Mouse (Mus musculus): ENCODE measurements around the gene Prdx3. TPM values are rescaled to one million over a fixed set of nuclear protein-coding genes. Genes with fewer than 3 reads are reported as not detected.

Gene Prdx3
- 102 and 110 TPM in 2 replicates for polyA plus RNA-seq (2012; rRNA removed)

- Histone ChIP-seq H3K36me3 (ENCODE audit: control insufficient read depth, insufficient read depth, low read length) (peaks cover 8% of the 10 kb centered on the region), H3K4me1 (replicated peaks; ENCODE audit: control insufficient read depth, insufficient read depth, low read length) (peaks cover 7% of the 10 kb centered on the region), H3K4me3 (ENCODE audit: control insufficient read depth, insufficient read depth, low read length) (peak within 1 kb of the TSS; percentile 70), H3K27me3 (ENCODE audit: control insufficient read depth, insufficient read depth, low read length) (no peaks in the 10 kb centered on the region), H3K27ac (ENCODE audit: control insufficient read depth, insufficient read depth, low read length) (no peak within 1 kb of the TSS)
- TF ChIP-seq CTCF (IDR thresholded peaks at IDR 0.05; ENCODE audit: borderline replicate concordance, control insufficient read depth, extremely low read depth, insufficient read depth, low read length, poor library complexity) (no peak), POLR2A (IDR thresholded peaks at IDR 0.05; ENCODE audit: control insufficient read depth, extremely low read depth, insufficient read depth, low read length, poor library complexity) (peak; percentile 63)
- WGBS, result under 1% methylated on average over 28 of the region's 28 CpGs
- DNase-seq, result peak; percentile 99
These were observed at the start of gene Prdx3 for GRCm38 (mm10) chr19:60874064-60874694. Prdx3 (minus strand) TSS chr19:60874556.

- DNase-seq, result no peak
- no peak for TF ChIP-seq POLR2A (IDR thresholded peaks at IDR 0.05; ENCODE audit: control insufficient read depth, extremely low read depth, insufficient read depth, low read length, poor library complexity)
- TF ChIP-seq CTCF (IDR thresholded peaks at IDR 0.05; ENCODE audit: borderline replicate concordance, control insufficient read depth, extremely low read depth, insufficient read depth, low read length, poor library complexity), result no peak
- H3K4me3 ChIP-seq (ENCODE audit: control insufficient read depth, insufficient read depth, low read length), result no peak overlapping the region
- no peak overlapping the region for H3K27ac ChIP-seq (ENCODE audit: control insufficient read depth, insufficient read depth, low read length)
- WGBS, result 92% methylated on average over 6 of the region's 6 CpGs
- no peaks in the 10 kb centered on the region for H3K4me1 ChIP-seq (replicated peaks; ENCODE audit: control insufficient read depth, insufficient read depth, low read length)
- H3K27me3 ChIP-seq (ENCODE audit: control insufficient read depth, insufficient read depth, low read length), result no peaks in the 10 kb centered on the region
- no peaks in the 10 kb centered on the region for H3K36me3 ChIP-seq (ENCODE audit: control insufficient read depth, insufficient read depth, low read length)
These were observed 42.7 kb upstream of the Prdx3 start for GRCm38 (mm10) chr19:60916869-60917570.

GRCm38 (mm10) chr19:60915862-60916261, 41.5 kb upstream of the Prdx3 start:
- TF ChIP-seq CTCF (IDR thresholded peaks at IDR 0.05; ENCODE audit: borderline replicate concordance, control insufficient read depth, extremely low read depth, insufficient read depth, low read length, poor library complexity) (no peak), POLR2A (IDR thresholded peaks at IDR 0.05; ENCODE audit: control insufficient read depth, extremely low read depth, insufficient read depth, low read length, poor library complexity) (no peak)

GRCm38 (mm10) chr19:60915236-60915635, 40.9 kb upstream of the Prdx3 start:
- DNase-seq, result no peak
- TF ChIP-seq POLR2A (IDR thresholded peaks at IDR 0.05; ENCODE audit: control insufficient read depth, extremely low read depth, insufficient read depth, low read length, poor library complexity) (no peak), CTCF (IDR thresholded peaks at IDR 0.05; ENCODE audit: borderline replicate concordance, control insufficient read depth, extremely low read depth, insufficient read depth, low read length, poor library complexity) (no peak)
- H3K4me3 ChIP-seq (ENCODE audit: control insufficient read depth, insufficient read depth, low read length), result no peak overlapping the region
- H3K27me3 ChIP-seq (ENCODE audit: control insufficient read depth, insufficient read depth, low read length), result no peaks in the 10 kb centered on the region
- H3K4me1 ChIP-seq (replicated peaks; ENCODE audit: control insufficient read depth, insufficient read depth, low read length), result no peaks in the 10 kb centered on the region
- H3K27ac ChIP-seq (ENCODE audit: control insufficient read depth, insufficient read depth, low read length), result no peak overlapping the region
- 79% methylated on average over 4 of the region's 4 CpGs for WGBS
- H3K36me3 ChIP-seq (ENCODE audit: control insufficient read depth, insufficient read depth, low read length), result no peaks in the 10 kb centered on the region

More at GRCm38 (mm10) chr19:60915862-60916261, 41.5 kb upstream of the Prdx3 start:
- DNase-seq, result no peak
- no peaks in the 10 kb centered on the region for H3K4me1 ChIP-seq (replicated peaks; ENCODE audit: control insufficient read depth, insufficient read depth, low read length)
- H3K27ac ChIP-seq (ENCODE audit: control insufficient read depth, insufficient read depth, low read length), result no peak overlapping the region
- no peaks in the 10 kb centered on the region for H3K27me3 ChIP-seq (ENCODE audit: control insufficient read depth, insufficient read depth, low read length)
- H3K4me3 ChIP-seq (ENCODE audit: control insufficient read depth, insufficient read depth, low read length), result no peak overlapping the region
- WGBS, result 98% methylated on average over 3 of the region's 3 CpGs
- no peaks in the 10 kb centered on the region for H3K36me3 ChIP-seq (ENCODE audit: control insufficient read depth, insufficient read depth, low read length)

GRCm38 (mm10) chr19:60911653-60912052, 37.3 kb upstream of the Prdx3 start:
- Histone ChIP-seq H3K4me3 (ENCODE audit: control insufficient read depth, insufficient read depth, low read length) (no peak overlapping the region), H3K4me1 (replicated peaks; ENCODE audit: control insufficient read depth, insufficient read depth, low read length) (no peaks in the 10 kb centered on the region), H3K27me3 (ENCODE audit: control insufficient read depth, insufficient read depth, low read length) (no peaks in the 10 kb centered on the region), H3K36me3 (ENCODE audit: control insufficient read depth, insufficient read depth, low read length) (no peaks in the 10 kb centered on the region), H3K27ac (ENCODE audit: control insufficient read depth, insufficient read depth, low read length) (no peak overlapping the region)
- WGBS, result 58% methylated on average over 2 of the region's 2 CpGs
- DNase-seq, result no peak
- no peak for TF ChIP-seq CTCF (IDR thresholded peaks at IDR 0.05; ENCODE audit: borderline replicate concordance, control insufficient read depth, extremely low read depth, insufficient read depth, low read length, poor library complexity)
- TF ChIP-seq POLR2A (IDR thresholded peaks at IDR 0.05; ENCODE audit: control insufficient read depth, extremely low read depth, insufficient read depth, low read length, poor library complexity), result no peak

GRCm38 (mm10) chr19:60910304-60910703, 35.9 kb upstream of the Prdx3 start:
- no peaks in the 10 kb centered on the region for H3K4me1 ChIP-seq (replicated peaks; ENCODE audit: control insufficient read depth, insufficient read depth, low read length)
- H3K27me3 ChIP-seq (ENCODE audit: control insufficient read depth, insufficient read depth, low read length), result no peaks in the 10 kb centered on the region
- no peak for TF ChIP-seq POLR2A (IDR thresholded peaks at IDR 0.05; ENCODE audit: control insufficient read depth, extremely low read depth, insufficient read depth, low read length, poor library complexity)
- TF ChIP-seq CTCF (IDR thresholded peaks at IDR 0.05; ENCODE audit: borderline replicate concordance, control insufficient read depth, extremely low read depth, insufficient read depth, low read length, poor library complexity), result no peak
- no peaks in the 10 kb centered on the region for H3K36me3 ChIP-seq (ENCODE audit: control insufficient read depth, insufficient read depth, low read length)
- no peak for DNase-seq
- H3K4me3 ChIP-seq (ENCODE audit: control insufficient read depth, insufficient read depth, low read length), result no peak overlapping the region
- no peak overlapping the region for H3K27ac ChIP-seq (ENCODE audit: control insufficient read depth, insufficient read depth, low read length)
